Mouse (Mus musculus) MEL (cell line): ENCODE measurements around the gene Foxn3. TPM values are rescaled to one million over a fixed set of nuclear protein-coding genes. Genes with fewer than 3 reads are reported as not detected.

Source experiments
- DNase-seq: peaks from one replicate; pipeline ENCODE4 v3.0.0; 2011; ENCODE audit warnings: low read depth, low spot score
- H3K27ac ChIP-seq: 2 replicates; pipeline ENCODE4 v1.5.1; 2012; ENCODE audit warnings: low read depth, mild to moderate bottlenecking, control low read depth, low read length, moderate library complexity; ENCODE audit not compliant: control insufficient read depth
- H3K27me3 ChIP-seq, 2 experiments: fragments of 150-350 bp in 1 of 2; sonication (generic) in 1 of 2; 2 replicates each; pipeline ENCODE4 v1.6.1; 2012; ENCODE audit warnings: low read length in 2 of 2, mild to moderate bottlenecking in 2 of 2, improper control_type of control experiment in 1 of 2, moderate library complexity in 1 of 2; ENCODE audit not compliant: insufficient read depth in 2 of 2, control insufficient read depth in 1 of 2
- H3K36me3 ChIP-seq, 2 experiments: 2 replicates each; pipeline ENCODE4 v1.6.1; 2012 to 2014; ENCODE audit warnings: low read length in 2 of 2, improper control_type of control experiment in 1 of 2, inconsistent platforms in 1 of 2, mild to moderate bottlenecking in 1 of 2; ENCODE audit not compliant: insufficient read depth in 2 of 2, control insufficient read depth in 1 of 2
- H3K4me1 ChIP-seq, 2 experiments: fragments of 150-350 bp in 1 of 2; sonication (generic) in 1 of 2; 2 replicates each; pipeline ENCODE4 v1.6.1; 2012; ENCODE audit warnings: low read length in 2 of 2, improper control_type of control experiment in 1 of 2, mild to moderate bottlenecking in 1 of 2; ENCODE audit not compliant: insufficient read depth in 2 of 2, control insufficient read depth in 1 of 2
- H3K4me3 ChIP-seq, 2 experiments: fragments of 150-350 bp in 1 of 2; sonication (generic) in 1 of 2; 2 replicates each; pipeline ENCODE4 v1.5.1; 2012; ENCODE audit warnings: low read depth in 2 of 2, low read length in 2 of 2, mild to moderate bottlenecking in 2 of 2, moderate library complexity in 2 of 2, control low read depth in 1 of 2, improper control_type of control experiment in 1 of 2; ENCODE audit not compliant: control insufficient read depth in 1 of 2, insufficient read depth in 1 of 2
- H3K79me2 ChIP-seq: 2 replicates; pipeline ENCODE4 v1.6.1; 2012; ENCODE audit warnings: mild to moderate bottlenecking, low read length, moderate library complexity; ENCODE audit not compliant: control insufficient read depth, poor library complexity, insufficient read depth
- H3K9ac ChIP-seq: 2 replicates; pipeline ENCODE4 v1.6.1; 2012; ENCODE audit warnings: low read depth, mild to moderate bottlenecking, control low read depth, low read length, moderate library complexity; ENCODE audit not compliant: control insufficient read depth, poor library complexity, severe bottlenecking
- H3K9me3 ChIP-seq: fragments of 150-350 bp; sonication (generic); replicated peaks from 2 replicates; pipeline ENCODE4 v1.6.1; 2012; ENCODE audit warnings: mild to moderate bottlenecking, low read length, improper control_type of control experiment, moderate library complexity; ENCODE audit not compliant: insufficient read depth
- CHD1 ChIP-seq: IDR thresholded peaks from 2 replicates; pipeline ENCODE4 v1.6.1; 2012; ENCODE audit warnings: low read depth, mild to moderate bottlenecking, inconsistent platforms, low read length, improper control_type of control experiment
- CHD2 ChIP-seq: IDR thresholded peaks from 2 replicates; pipeline ENCODE4 v1.6.1; 2011; ENCODE audit warnings: low read length, improper control_type of control experiment
- E2F4 ChIP-seq: IDR thresholded peaks from 2 replicates; pipeline ENCODE4 v1.6.1; 2011; ENCODE audit warnings: low read depth, low read length, improper control_type of control experiment, borderline replicate concordance
- ELF1 ChIP-seq: IDR thresholded peaks from 2 replicates; pipeline ENCODE4 v1.6.1; 2014; ENCODE audit warnings: low read depth, mild to moderate bottlenecking, inconsistent platforms, low read length, improper control_type of control experiment, moderate library complexity
- EP300 ChIP-seq, 2 experiments: IDR thresholded peaks; 2 replicates each; pipeline ENCODE4 v1.6.1; 2011; ENCODE audit warnings: improper control_type of control experiment in 2 of 2, low read length in 2 of 2, low read depth in 1 of 2, mild to moderate bottlenecking in 1 of 2
- GABPA ChIP-seq: IDR thresholded peaks from 2 replicates; pipeline ENCODE4 v1.6.1; 2012; ENCODE audit warnings: low read depth, mild to moderate bottlenecking, inconsistent platforms, low read length, improper control_type of control experiment, moderate library complexity
- GATA1 ChIP-seq: IDR thresholded peaks from 2 replicates; pipeline ENCODE4 v1.6.1; 2011; ENCODE audit warnings: low read depth, low read length, improper control_type of control experiment
- HCFC1 ChIP-seq: IDR thresholded peaks from 2 replicates; pipeline ENCODE4 v1.6.1; 2012; ENCODE audit warnings: low read depth, mild to moderate bottlenecking, inconsistent platforms, low read length, improper control_type of control experiment, moderate library complexity
- KAT2A ChIP-seq: conservative IDR thresholded peaks from 2 replicates; pipeline ENCODE4 v1.6.1; 2012; ENCODE audit warnings: low read depth, low read length, improper control_type of control experiment, inconsistent platforms
- MAX ChIP-seq: IDR thresholded peaks from 2 replicates; pipeline ENCODE4 v1.6.1; 2011; ENCODE audit warnings: low read length, improper control_type of control experiment
- MAZ ChIP-seq: IDR thresholded peaks from 2 replicates; pipeline ENCODE4 v1.6.1; 2012; ENCODE audit warnings: low read depth, mild to moderate bottlenecking, inconsistent platforms, low read length, improper control_type of control experiment
- MEF2A ChIP-seq: IDR thresholded peaks from 2 replicates; pipeline ENCODE4 v1.6.1; 2014; ENCODE audit warnings: low read depth, mild to moderate bottlenecking, inconsistent platforms, low read length, improper control_type of control experiment; ENCODE audit not compliant: poor library complexity, insufficient replicate concordance, severe bottlenecking; ENCODE audit errors: extremely low read depth
- MXI1 ChIP-seq: IDR thresholded peaks from 2 replicates; pipeline ENCODE4 v1.6.1; 2011; ENCODE audit warnings: mild to moderate bottlenecking, low read depth, low read length, improper control_type of control experiment
- MYB ChIP-seq: IDR thresholded peaks from 2 replicates; pipeline ENCODE4 v1.6.1; 2011; ENCODE audit warnings: mild to moderate bottlenecking, low read depth, low read length, improper control_type of control experiment
- MYC ChIP-seq: IDR thresholded peaks from 2 replicates; pipeline ENCODE4 v1.6.1; 2011; ENCODE audit warnings: low read depth, mild to moderate bottlenecking, low read length, improper control_type of control experiment, moderate library complexity
- NELFE ChIP-seq: IDR thresholded peaks from 2 replicates; pipeline ENCODE4 v1.6.1; 2011; ENCODE audit warnings: low read depth, low read length, improper control_type of control experiment
- NRF1 ChIP-seq: IDR thresholded peaks from 2 replicates; pipeline ENCODE4 v1.6.1; 2014; ENCODE audit warnings: low read depth, mild to moderate bottlenecking, inconsistent platforms, low read length, improper control_type of control experiment, moderate library complexity; ENCODE audit not compliant: poor library complexity, insufficient read depth, severe bottlenecking
- POLR2A ChIP-seq, 2 experiments: IDR thresholded peaks; 2 replicates each; pipeline ENCODE4 v1.6.1; 2011 to 2012; ENCODE audit warnings: low read length in 2 of 2, mild to moderate bottlenecking in 2 of 2, control low read depth in 1 of 2, improper control_type of control experiment in 1 of 2, low read depth in 1 of 2, moderate library complexity in 1 of 2; ENCODE audit not compliant: control insufficient read depth in 1 of 2, insufficient read depth in 1 of 2, poor library complexity in 1 of 2
- POLR2AphosphoS2 ChIP-seq: IDR thresholded peaks from 2 replicates; pipeline ENCODE4 v1.6.1; 2011; ENCODE audit warnings: low read length, improper control_type of control experiment
- POLR2AphosphoS5 ChIP-seq: IDR thresholded peaks from 2 replicates; pipeline ENCODE4 v1.6.1; 2012; ENCODE audit warnings: low read depth, borderline replicate concordance, mild to moderate bottlenecking, inconsistent platforms, low read length, moderate library complexity, mixed read lengths
- RAD21 ChIP-seq: IDR thresholded peaks from 2 replicates; pipeline ENCODE4 v1.6.1; 2011; ENCODE audit warnings: mild to moderate bottlenecking, low read depth, low read length, improper control_type of control experiment
- RCOR1 ChIP-seq: IDR thresholded peaks from 2 replicates; pipeline ENCODE4 v1.6.1; 2012; ENCODE audit warnings: low read depth, mild to moderate bottlenecking, inconsistent platforms, low read length, improper control_type of control experiment
- SIN3A ChIP-seq: IDR thresholded peaks from 2 replicates; pipeline ENCODE4 v1.6.1; 2012; ENCODE audit warnings: low read length, improper control_type of control experiment, inconsistent platforms
- TAL1 ChIP-seq: IDR thresholded peaks from 2 replicates; pipeline ENCODE4 v1.6.1; 2012; ENCODE audit warnings: mild to moderate bottlenecking, inconsistent platforms, low read length, moderate library complexity, mixed read lengths
- TBP ChIP-seq: IDR thresholded peaks from 2 replicates; pipeline ENCODE4 v1.8.0; 2011; ENCODE audit warnings: low read depth, low read length, improper control_type of control experiment
- TCF12 ChIP-seq: IDR thresholded peaks from 2 replicates; pipeline ENCODE4 v1.6.1; 2014; ENCODE audit warnings: low read depth, mild to moderate bottlenecking, inconsistent platforms, low read length, improper control_type of control experiment, moderate library complexity
- UBTF ChIP-seq: IDR thresholded peaks from 2 replicates; pipeline ENCODE4 v1.6.1; 2012; ENCODE audit warnings: low read depth, mild to moderate bottlenecking, inconsistent platforms, low read length, improper control_type of control experiment, moderate library complexity, borderline replicate concordance; ENCODE audit not compliant: insufficient read depth
- USF1 ChIP-seq: IDR thresholded peaks from 2 replicates; pipeline ENCODE4 v1.6.1; 2014; ENCODE audit warnings: low read depth, mild to moderate bottlenecking, inconsistent platforms, low read length, improper control_type of control experiment, moderate library complexity
- ZC3H11A ChIP-seq: IDR thresholded peaks from 2 replicates; pipeline ENCODE4 v1.6.1; 2012; ENCODE audit warnings: low read depth, mild to moderate bottlenecking, inconsistent platforms, low read length, improper control_type of control experiment
- ZKSCAN1 ChIP-seq: IDR thresholded peaks from 2 replicates; pipeline ENCODE4 v1.6.1; 2012; ENCODE audit warnings: low read depth, mild to moderate bottlenecking, inconsistent platforms, low read length, improper control_type of control experiment, moderate library complexity
- ZMIZ1 ChIP-seq: IDR thresholded peaks from 2 replicates; pipeline ENCODE4 v1.6.1; 2012; ENCODE audit warnings: low read depth, mild to moderate bottlenecking, inconsistent platforms, low read length, improper control_type of control experiment, moderate library complexity
- ZNF384 ChIP-seq: IDR thresholded peaks from 2 replicates; pipeline ENCODE4 v1.6.1; 2012; ENCODE audit warnings: low read depth, mild to moderate bottlenecking, inconsistent platforms, low read length, improper control_type of control experiment
- polyA plus RNA-seq, 2 experiments: library from polyadenylated mRNA; stranded (reverse) in 1 of 2; unstranded in 1 of 2; fragments of >175 nt in 1 of 2; fragments of >200 nt in 1 of 2; gene quantifications; 2 replicates each; pipeline versions ENCODE4 v1.2.1 to v1.2.4; 2012; ENCODE audit warnings: low replicate concordance in 2 of 2, low read depth in 1 of 2; ENCODE audit not compliant: insufficient read length in 2 of 2, insufficient read depth in 1 of 2, missing spikeins in 1 of 2
- total RNA-seq: library from RNA; depleted of rRNA; stranded (reverse); fragments of 300-350 nt; gene quantifications from 2 replicates; pipeline ENCODE4 v1.2.3, GENCODE M21; 2012

Gene Foxn3
- total and polyA plus RNA-seq, 3 experiments = 15.5 to 22.8 TPM; not detected in 1

- TF ChIP-seq MEF2A = no peak
- TF ChIP-seq UBTF = no peak
- TF ChIP-seq ELF1 = no peak
- TF ChIP-seq RAD21 = no peak
- TF ChIP-seq RCOR1 = peak; percentile 57; the same call in 1 of the 2 replicates
- no peak for TF ChIP-seq TAL1
These were observed 1.1 kb downstream of the Foxn3 start (continued) for GRCm38 (mm10) chr12:99562073-99562866.

- H3K79me2 ChIP-seq = peaks cover 38% of the 10 kb centered on the region
- H3K9ac ChIP-seq = peak overlapping the region; percentile 83
- no peaks in the 10 kb centered on the region for H3K9me3 ChIP-seq
- peak overlapping the region; percentile 95 to 98 for H3K4me3 ChIP-seq
- H3K4me1 ChIP-seq = peaks cover 21 to 28% of the 10 kb centered on the region in 2 experiments
- DNase-seq = peak; percentile 84
- no peaks in the 10 kb centered on the region for H3K27me3 ChIP-seq
- peaks cover 0 to 35% of the 10 kb centered on the region in 2 experiments; a peak in 2 of 4 replicates for H3K36me3 ChIP-seq
- peak overlapping the region; percentile 99 for H3K27ac ChIP-seq
- TF ChIP-seq MXI1 = peak; percentile 73
- peak in 1 of 2 experiments; percentile 57; a peak in 2 of 4 replicates for TF ChIP-seq EP300 (IDR thresholded peaks at IDR 0.05; ENCODE audit: low read depth in 1 of 2, low read length in 2 of 2)
- 0 out of 2 replicates have a peak, but pooled peaks have one; percentile 44 for TF ChIP-seq ELF1
- TF ChIP-seq MAZ = no peak; the same call in 1 of the 2 replicates
- peak; percentile 52; the same call in 1 of the 2 replicates for TF ChIP-seq MYC
- peak; percentile 87 for TF ChIP-seq ZMIZ1
- no peak for TF ChIP-seq UBTF
- no peak for TF ChIP-seq POLR2AphosphoS2
- no peak for TF ChIP-seq ZKSCAN1
- TF ChIP-seq TAL1 = no peak
- TF ChIP-seq KAT2A = no peak
- no peak for TF ChIP-seq USF1
- TF ChIP-seq SIN3A = peak; percentile 91
- TF ChIP-seq POLR2AphosphoS5 = no peak
- peak; percentile 72 for TF ChIP-seq HCFC1
- TF ChIP-seq MYB = no peak
- TF ChIP-seq MEF2A = no peak
- TF ChIP-seq CHD2 = no peak
- peak; percentile 23; the same call in 1 of the 2 replicates for TF ChIP-seq TCF12
- no peak for TF ChIP-seq NRF1
- TF ChIP-seq POLR2A (IDR thresholded peaks at IDR 0.05; ENCODE audit: control insufficient read depth in 1 of 2, insufficient read depth in 1 of 2, low read depth in 1 of 2, low read length in 2 of 2, poor library complexity in 1 of 2) = peak in 1 of 2 experiments; percentile 42; a peak in 1 of 4 replicates
- 0 out of 2 replicates have a peak, but pooled peaks have one; percentile 61 for TF ChIP-seq TBP
- TF ChIP-seq NELFE = peak; percentile 67
- TF ChIP-seq RCOR1 = no peak
- TF ChIP-seq ZNF384 = peak; percentile 81
- peak; percentile 58 for TF ChIP-seq GATA1
- TF ChIP-seq MAX = peak; percentile 38; the same call in 1 of the 2 replicates
- no peak for TF ChIP-seq ZC3H11A
- no peak for TF ChIP-seq E2F4
- TF ChIP-seq GABPA = no peak
- peak; percentile 74; the same call in 1 of the 2 replicates for TF ChIP-seq CHD1
These were observed 2.0 kb downstream of the Foxn3 start for GRCm38 (mm10) chr12:99561333-99561766.
